Mouse (Mus musculus) inflammation-experienced regulatory T-cells, adult 6 months (primary cell): ENCODE measurements around the gene Gcnt7. TPM values are rescaled to one million over a fixed set of nuclear protein-coding genes. Genes with fewer than 3 reads are reported as not detected.

Source experiments
- ATAC-seq: one replicate; pipeline ENCODE4 v1.8.0; 2017
- polyA plus RNA-seq, 3 experiments: library from polyadenylated mRNA; unstranded; fragments of 100-300 nt; shearing (Covaris generic); gene quantifications; one replicate each; pipeline ENCODE4 v1.2.1; 2017

The Gcnt7 gene
- polyA plus RNA-seq, 3 experiments from 2014 or later = 3.7 to 5.2 (median 3.8) TPM

- ATAC-seq = peak; percentile 63
These were observed 57.1 kb downstream of the Gcnt7 start for GRCm38 (mm10) chr2:172401116-172401825.

Other genes starting within 250 kb of the Gcnt7 start
- gene Mc3r, start 210.1 kb downstream of the Gcnt7 start, polyA plus RNA-seq = not detected
- 1 to 10 TPM; 7.7 to 9.5 (median 8.1) TPM for gene Fam210b, start 113.0 kb downstream of the Gcnt7 start, polyA plus RNA-seq
- gene Aurka, start 88.1 kb downstream of the Gcnt7 start, polyA plus RNA-seq = 10 to 100 TPM in 1 of 3 experiments, 1 to 10 TPM in 2; 6.8 to 41.3 (median 7.5) TPM
- gene Cstf1, start 87.9 kb downstream of the Gcnt7 start, polyA plus RNA-seq = 10 to 100 TPM; 28.1 to 31.5 (median 28.8) TPM
- gene Cass4, start 64.8 kb downstream of the Gcnt7 start, polyA plus RNA-seq = 10 to 100 TPM in 2 of 3 experiments, 1 to 10 TPM in 1; 9.0 to 14.1 (median 10.6) TPM
- gene Rtf2, start 18.0 kb downstream of the Gcnt7 start, polyA plus RNA-seq = 100 to 1,000 TPM; 125 to 139 (median 135) TPM
- gene Fam209, start 13.9 kb upstream of the Gcnt7 start, polyA plus RNA-seq = 1 to 10 TPM in 2 of 3 experiments, under 1 TPM in 1; 0.83 to 3.0 (median 2.1) TPM
- not detected for gene Tfap2c, start 91.0 kb upstream of the Gcnt7 start, polyA plus RNA-seq